Mouse (Mus musculus) kidney, postnatal 14 days (tissue): ENCODE data around the gene Gpam.

Experiments used
- DNase-seq: peaks from one replicate; pipeline ENCODE4 v3.0.0; 2022; ENCODE audit warnings: mixed read lengths

Gpam gene

GRCm38 (mm10) chr19:55057483-55057882, 69.6 kb downstream of the Gpam start:
- no peak for DNase-seq

GRCm38 (mm10) chr19:55055634-55056269, 71.3 kb downstream of the Gpam start:
- no peak for DNase-seq

- no peak for DNase-seq
Observed at GRCm38 (mm10) chr19:55053163-55053562, 73.9 kb downstream of the Gpam start.

- no peak for DNase-seq
Observed at GRCm38 (mm10) chr19:55037406-55037805, 89.6 kb downstream of the Gpam start.

- peak; percentile 2 for DNase-seq
Observed at GRCm38 (mm10) chr19:55018872-55019271, 108.2 kb downstream of the Gpam start.
